Mouse (Mus musculus) forebrain, postnatal 0 days (tissue): ENCODE measurements around the gene Mrgpra1. TPM values are rescaled to one million over a fixed set of nuclear protein-coding genes. Genes with fewer than 3 reads are reported as not detected.
"Not testable (repeated sequence)": the region's sequence is repeated elsewhere in the genome, so short reads cannot be mapped to it uniquely, and the experiment has no call there.

Experiments used
- ATAC-seq: fragments of 200-750 bp; cut with Nextera tagmentation; 2 replicates; pipeline ENCODE4 v1.8.0; 2017; ENCODE audit warnings: mild to moderate bottlenecking, moderate library complexity
- DNase-seq: peaks from one replicate; pipeline ENCODE4 v3.0.0-alpha.2; 2015
- H3K27ac ChIP-seq: fragments of 300-500 bp; sonication (generic); 2 replicates; pipeline ENCODE4 v1.5.1; 2014; ENCODE audit warnings: low read depth, mild to moderate bottlenecking, antibody characterized with exemption, low read length, moderate library complexity, mixed read lengths
- H3K27me3 ChIP-seq: fragments of 300-500 bp; sonication (generic); 2 replicates; pipeline ENCODE4 v1.6.1; 2014; ENCODE audit warnings: mild to moderate bottlenecking, low read length, mixed read lengths; ENCODE audit not compliant: insufficient read depth
- H3K36me3 ChIP-seq: fragments of 300-500 bp; sonication (generic); 2 replicates; pipeline ENCODE4 v1.6.1; 2014; ENCODE audit warnings: mild to moderate bottlenecking, moderate library complexity; ENCODE audit not compliant: insufficient read depth
- H3K4me1 ChIP-seq: fragments of 300-500 bp; sonication (generic); 2 replicates; pipeline ENCODE4 v1.6.1; 2014; ENCODE audit warnings: antibody characterized with exemption; ENCODE audit not compliant: insufficient read depth
- H3K4me2 ChIP-seq: fragments of 300-500 bp; sonication (generic); 2 replicates; pipeline ENCODE4 v1.6.1; 2014; ENCODE audit warnings: low read depth, mild to moderate bottlenecking, moderate library complexity
- H3K4me3 ChIP-seq: fragments of 300-500 bp; sonication (generic); 2 replicates; pipeline ENCODE4 v1.5.1; 2014; ENCODE audit warnings: low read depth, low read length, mixed read lengths
- H3K9ac ChIP-seq: fragments of 300-500 bp; sonication (generic); 2 replicates; pipeline ENCODE4 v1.6.1; 2014; ENCODE audit warnings: mild to moderate bottlenecking
- H3K9me3 ChIP-seq: fragments of 300-500 bp; sonication (generic); 2 replicates; pipeline ENCODE4 v1.6.1; 2016; ENCODE audit warnings: low read length
- CTCF ChIP-seq: sonication (generic); IDR thresholded peaks from 2 replicates; pipeline ENCODE4 v1.5.1; 2016; ENCODE audit warnings: antibody characterized with exemption, control low read depth, low read depth
- WGBS: fragments of 180-500 bp; shearing (Covaris S2); extraction: QIAGEN DNeasy Blood & Tissue Kit; methylation state at CpG from one replicate; pipeline ENCODE4 v1.1.7; 2014; 5-methylcytosine and 5-hydroxymethylcytosine counted together
- polyA plus RNA-seq: library from polyadenylated mRNA; unstranded; fragments of >200 nt; fragmentation: Nextera tagmentation; extraction: Ambion mirVana; gene quantifications from 2 replicates; pipeline ENCODE4 v1.2.1, GENCODE M21; 2015
- total RNA-seq: library from RNA; depleted of rRNA; stranded (reverse); fragments of >200 nt; gene quantifications from 2 replicates; pipeline ENCODE4 v1.2.3, GENCODE M21; 2014; rRNA removed

Gene Mrgpra1
- total and polyA plus RNA-seq, 2 experiments from 2014 or later, result not detected

GRCm38 (mm10) chr7:47312289-47312688 is 41.8 kb downstream of the Mrgpra1 start:
- no peaks in the 10 kb centered on the region for H3K36me3 ChIP-seq
- no peak for TF ChIP-seq CTCF
- no peaks in the 10 kb centered on the region for H3K4me1 ChIP-seq
- H3K27ac ChIP-seq, result no peak overlapping the region
- WGBS, result 39% methylated on average over 4 of the region's 4 CpGs
- DNase-seq (no peak), ATAC-seq (no peak)
- H3K4me2 ChIP-seq, result no peak overlapping the region
- no peaks in the 10 kb centered on the region for H3K27me3 ChIP-seq
- no peak overlapping the region for H3K4me3 ChIP-seq
- 0 out of 2 replicates have a peak, but pooled peaks cover 8% of the 10 kb centered on the region for H3K9me3 ChIP-seq
- no peak overlapping the region for H3K9ac ChIP-seq

GRCm38 (mm10) chr7:47309855-47310254 is 44.2 kb downstream of the Mrgpra1 start:
- no peak for ATAC-seq
- no peak for DNase-seq
- H3K9ac ChIP-seq, result no peak overlapping the region
- H3K4me3 ChIP-seq, result no peak overlapping the region
- H3K27ac ChIP-seq, result no peak overlapping the region
- H3K36me3 ChIP-seq, result no peaks in the 10 kb centered on the region
- TF ChIP-seq CTCF, result no peak
- no peak overlapping the region for H3K4me2 ChIP-seq
- 0 out of 2 replicates have a peak, but pooled peaks cover 8% of the 10 kb centered on the region for H3K9me3 ChIP-seq
- no peaks in the 10 kb centered on the region for H3K27me3 ChIP-seq
- 92% methylated on average over 10 of the region's 10 CpGs for WGBS
- H3K4me1 ChIP-seq, result no peaks in the 10 kb centered on the region

- not testable (repeated sequence) for H3K36me3 ChIP-seq, H3K9ac ChIP-seq, H3K4me3 ChIP-seq, H3K27ac ChIP-seq, H3K4me2 ChIP-seq, H3K27me3 ChIP-seq, H3K9me3 ChIP-seq, H3K4me1 ChIP-seq, ATAC-seq, DNase-seq
- WGBS, result 87% methylated on average over 5 of the region's 6 CpGs
Measured at GRCm38 (mm10) chr7:47304661-47305060, 49.4 kb downstream of the Mrgpra1 start.

GRCm38 (mm10) chr7:47299612-47300011 is 54.4 kb downstream of the Mrgpra1 start:
- H3K4me1 ChIP-seq, H3K27ac ChIP-seq, H3K4me3 ChIP-seq, H3K9ac ChIP-seq, H3K36me3 ChIP-seq, H3K4me2 ChIP-seq, H3K27me3 ChIP-seq, ATAC-seq, H3K9me3 ChIP-seq, DNase-seq: not testable (repeated sequence)

Other genes with a start within 250 kb of the Mrgpra1 start
- 57.1 and 67.4 TPM in 2 replicates for gene Ptpn5, start 220.6 kb downstream of the Mrgpra1 start, total RNA-seq
- 101 and 132 TPM in 2 replicates for gene Ptpn5, start 220.6 kb downstream of the Mrgpra1 start, polyA plus RNA-seq
- gene Mrgpra6, start 149.3 kb downstream of the Mrgpra1 start, total RNA-seq, result not detected in 2 replicates
- not detected in 2 replicates for gene Mrgpra6, start 149.3 kb downstream of the Mrgpra1 start, polyA plus RNA-seq
- not detected in 2 replicates for gene Mrgpra9, start 101.4 kb downstream of the Mrgpra1 start, total RNA-seq
- gene Mrgpra9, start 101.4 kb downstream of the Mrgpra1 start, polyA plus RNA-seq, result not detected in 2 replicates
- gene Mrgpra2a, start 97.9 kb upstream of the Mrgpra1 start, total RNA-seq, result not detected in 2 replicates
- gene Mrgpra2a, start 97.9 kb upstream of the Mrgpra1 start, polyA plus RNA-seq, result not detected in 2 replicates
- gene Mrgpra2b, start 174.6 kb upstream of the Mrgpra1 start, total RNA-seq, result not detected in 2 replicates
- not detected in 2 replicates for gene Mrgpra2b, start 174.6 kb upstream of the Mrgpra1 start, polyA plus RNA-seq
- gene Mrgpra3, start 247.1 kb upstream of the Mrgpra1 start, total RNA-seq, result not detected in 2 replicates
- not detected in 2 replicates for gene Mrgpra3, start 247.1 kb upstream of the Mrgpra1 start, polyA plus RNA-seq